Mouse (Mus musculus) hindbrain, embryonic 14.5 days (tissue): ENCODE data around the gene Gm10031. TPM values are rescaled to one million over a fixed set of nuclear protein-coding genes. Genes with fewer than 3 reads are reported as not detected.
"Not testable (repeated sequence)": the region's sequence is repeated elsewhere in the genome, so short reads cannot be mapped to it uniquely, and the experiment has no call there.

Experiments
- ATAC-seq: fragments of 200-750 bp; cut with Nextera tagmentation; 2 replicates; pipeline ENCODE4 v1.8.0; 2017; ENCODE audit warnings: moderate number of reproducible peaks, mild to moderate bottlenecking, moderate TSS enrichment, moderate library complexity; ENCODE audit not compliant: low FRiP score
- DNase-seq: peaks from one replicate; pipeline ENCODE4 v3.0.0-alpha.2; 2015; ENCODE audit warnings: low spot score
- H3K27ac ChIP-seq: fragments of 300-500 bp; sonication (generic); 2 replicates; pipeline ENCODE4 v1.5.1; 2014; ENCODE audit warnings: mild to moderate bottlenecking, moderate library complexity
- H3K27me3 ChIP-seq: fragments of 300-500 bp; sonication (generic); 2 replicates; pipeline ENCODE4 v1.6.1; 2014; ENCODE audit warnings: mild to moderate bottlenecking, low read length, mixed read lengths; ENCODE audit not compliant: control insufficient read depth, insufficient read depth
- H3K36me3 ChIP-seq: fragments of 300-500 bp; sonication (generic); replicated peaks from 2 replicates; pipeline ENCODE4 v1.6.1; 2014; ENCODE audit not compliant: control insufficient read depth, insufficient read depth
- H3K4me1 ChIP-seq: fragments of 300-500 bp; sonication (generic); replicated peaks from 2 replicates; pipeline ENCODE4 v1.6.1; 2014; ENCODE audit warnings: antibody characterized with exemption, low read length, mixed read lengths; ENCODE audit not compliant: control insufficient read depth, insufficient read depth
- H3K4me2 ChIP-seq: fragments of 300-500 bp; sonication (generic); replicated peaks from 2 replicates; pipeline ENCODE4 v1.6.1; 2014; ENCODE audit warnings: mild to moderate bottlenecking, moderate library complexity
- H3K4me3 ChIP-seq: fragments of 300-500 bp; sonication (generic); replicated peaks from 2 replicates; pipeline ENCODE4 v1.5.1; 2014; ENCODE audit warnings: mild to moderate bottlenecking, low read length
- H3K9ac ChIP-seq: fragments of 300-500 bp; sonication (generic); 2 replicates; pipeline ENCODE4 v1.6.1; 2014
- H3K9me3 ChIP-seq: fragments of 300-500 bp; sonication (generic); 2 replicates; pipeline ENCODE4 v1.6.1; 2016; ENCODE audit warnings: low read length; ENCODE audit not compliant: control insufficient read depth
- WGBS: fragments of 180-500 bp; shearing (Covaris S2); extraction: QIAGEN DNeasy Blood & Tissue Kit; methylation state at CpG from one replicate; pipeline ENCODE4 v1.1.7; 2014; 5-methylcytosine and 5-hydroxymethylcytosine counted together
- polyA plus RNA-seq: library from polyadenylated mRNA; unstranded; fragments of >200 nt; fragmentation: Nextera tagmentation; extraction: Ambion mirVana; gene quantifications from 2 replicates; pipeline ENCODE4 v1.2.1, GENCODE M21; 2014

Gm10031 gene
- 0.69 and 0.79 TPM in 2 replicates for polyA plus RNA-seq

- not testable (repeated sequence) for H3K4me3 ChIP-seq, H3K4me2 ChIP-seq, DNase-seq, H3K27ac ChIP-seq, H3K9me3 ChIP-seq, H3K36me3 ChIP-seq, H3K9ac ChIP-seq, H3K27me3 ChIP-seq, H3K4me1 ChIP-seq
- 94% methylated on average over 21 of the region's 22 CpGs for WGBS
- peak; percentile 73; the same call in 1 of the 2 replicates for ATAC-seq
Measured at GRCm38 (mm10) chr1:156523842-156524241, at the start of gene Gm10031. Gene Gm10031, plus strand, starts transcription at chr1:156524012.

GRCm38 (mm10) chr1:156474854-156475253, 49.0 kb upstream of the Gm10031 start:
- H3K9ac ChIP-seq = no peak overlapping the region
- no peak overlapping the region for H3K4me3 ChIP-seq
- peaks cover 2% of the 10 kb centered on the region; the same call in 1 of the 2 replicates for H3K9me3 ChIP-seq
- DNase-seq (no peak), ATAC-seq (no peak)
- peaks cover 9% of the 10 kb centered on the region for H3K4me1 ChIP-seq
- H3K4me2 ChIP-seq = no peak overlapping the region
- H3K27ac ChIP-seq = no peak overlapping the region
- WGBS = 27% methylated on average over 3 of the region's 3 CpGs
- H3K27me3 ChIP-seq = no peaks in the 10 kb centered on the region
- no peaks in the 10 kb centered on the region for H3K36me3 ChIP-seq

GRCm38 (mm10) chr1:156476016-156476415, 47.8 kb upstream of the Gm10031 start:
- Histone ChIP-seq H3K9me3 (no peaks in the 10 kb centered on the region), H3K4me1 (peaks cover 9% of the 10 kb centered on the region), H3K4me3 (no peak overlapping the region), H3K27ac (no peak overlapping the region), H3K9ac (no peak overlapping the region), H3K4me2 (no peak overlapping the region), H3K27me3 (no peaks in the 10 kb centered on the region), H3K36me3 (no peaks in the 10 kb centered on the region)
- ATAC-seq = no peak
- DNase-seq = no peak
- 29% methylated on average over 2 of the region's 2 CpGs for WGBS

GRCm38 (mm10) chr1:156476535-156476934, 47.3 kb upstream of the Gm10031 start:
- no peak overlapping the region for H3K4me3 ChIP-seq
- no peaks in the 10 kb centered on the region for H3K36me3 ChIP-seq
- H3K9ac ChIP-seq = no peak overlapping the region
- H3K9me3 ChIP-seq = no peaks in the 10 kb centered on the region
- H3K4me1 ChIP-seq = peaks cover 9% of the 10 kb centered on the region
- H3K4me2 ChIP-seq = no peak overlapping the region
- no peaks in the 10 kb centered on the region for H3K27me3 ChIP-seq
- DNase-seq (no peak), ATAC-seq (no peak)
- WGBS = 39% methylated on average over 7 of the region's 7 CpGs
- H3K27ac ChIP-seq = no peak overlapping the region

GRCm38 (mm10) chr1:156481826-156482225, 42.0 kb upstream of the Gm10031 start:
- whole genome bisulfite sequencing = 86% methylated on average over 3 of the region's 3 CpGs
- Histone ChIP-seq H3K27me3 (no peaks in the 10 kb centered on the region), H3K4me2 (no peak overlapping the region), H3K4me3 (no peak overlapping the region), H3K27ac (no peak overlapping the region), H3K9ac (no peak overlapping the region), H3K9me3 (no peaks in the 10 kb centered on the region), H3K36me3 (no peaks in the 10 kb centered on the region), H3K4me1 (no peaks in the 10 kb centered on the region)
- no peak for ATAC-seq
- DNase-seq = no peak

GRCm38 (mm10) chr1:156487498-156487897, 36.3 kb upstream of the Gm10031 start:
- no peaks in the 10 kb centered on the region for H3K9me3 ChIP-seq
- H3K36me3 ChIP-seq = no peaks in the 10 kb centered on the region
- H3K4me1 ChIP-seq = no peaks in the 10 kb centered on the region
- H3K4me2 ChIP-seq = no peak overlapping the region
- no peak overlapping the region for H3K27ac ChIP-seq
- DNase-seq = no peak
- WGBS = 96% methylated on average over 7 of the region's 7 CpGs
- no peaks in the 10 kb centered on the region for H3K27me3 ChIP-seq
- no peak overlapping the region for H3K9ac ChIP-seq
- no peak for ATAC-seq
- no peak overlapping the region for H3K4me3 ChIP-seq

GRCm38 (mm10) chr1:156488031-156488430, 35.8 kb upstream of the Gm10031 start:
- Histone ChIP-seq H3K4me3 (no peak overlapping the region), H3K27ac (no peak overlapping the region), H3K36me3 (no peaks in the 10 kb centered on the region), H3K4me2 (no peak overlapping the region), H3K9me3 (no peaks in the 10 kb centered on the region), H3K9ac (no peak overlapping the region), H3K4me1 (no peaks in the 10 kb centered on the region), H3K27me3 (no peaks in the 10 kb centered on the region)
- no peak for ATAC-seq
- 89% methylated on average over 5 of the region's 5 CpGs for WGBS
- no peak for DNase-seq

- Histone ChIP-seq H3K36me3 (no peaks in the 10 kb centered on the region), H3K9me3 (no peaks in the 10 kb centered on the region), H3K27me3 (no peaks in the 10 kb centered on the region), H3K9ac (no peak overlapping the region), H3K27ac (no peak overlapping the region), H3K4me2 (no peak overlapping the region), H3K4me3 (no peak overlapping the region), H3K4me1 (no peaks in the 10 kb centered on the region)
- ATAC-seq = no peak
- DNase-seq = no peak
- WGBS = 93% methylated on average over 4 of the region's 4 CpGs
Measured at GRCm38 (mm10) chr1:156491226-156491796, 32.5 kb upstream of the Gm10031 start.

GRCm38 (mm10) chr1:156495025-156495424, 28.8 kb upstream of the Gm10031 start:
- Histone ChIP-seq H3K27me3 (no peaks in the 10 kb centered on the region), H3K4me1 (no peaks in the 10 kb centered on the region), H3K4me2 (no peak overlapping the region), H3K36me3 (no peaks in the 10 kb centered on the region), H3K9me3 (no peaks in the 10 kb centered on the region), H3K9ac (no peak overlapping the region), H3K4me3 (no peak overlapping the region), H3K27ac (no peak overlapping the region)
- DNase-seq (no peak), ATAC-seq (no peak)
- WGBS = 55% methylated on average over 8 of the region's 8 CpGs

GRCm38 (mm10) chr1:156496910-156497309, 26.9 kb upstream of the Gm10031 start:
- no peak for ATAC-seq
- DNase-seq = no peak
- Histone ChIP-seq H3K4me3 (no peak overlapping the region), H3K36me3 (no peaks in the 10 kb centered on the region), H3K4me2 (no peak overlapping the region), H3K9me3 (no peaks in the 10 kb centered on the region), H3K27ac (no peak overlapping the region), H3K4me1 (no peaks in the 10 kb centered on the region), H3K9ac (no peak overlapping the region), H3K27me3 (no peaks in the 10 kb centered on the region)
- 86% methylated on average over 5 of the region's 5 CpGs for WGBS
